Mouse (Mus musculus) MEL (cell line): ENCODE results near the gene Fam166b. TPM values are rescaled to one million over a fixed set of nuclear protein-coding genes. Genes with fewer than 3 reads are reported as not detected.

Experiments used
- DNase-seq: peaks from one replicate; pipeline ENCODE4 v3.0.0; 2011; ENCODE audit warnings: low read depth, low spot score
- H3K27ac ChIP-seq: 2 replicates; pipeline ENCODE4 v1.5.1; 2012; ENCODE audit warnings: low read depth, mild to moderate bottlenecking, control low read depth, low read length, moderate library complexity; ENCODE audit not compliant: control insufficient read depth
- H3K27me3 ChIP-seq, 2 experiments: fragments of 150-350 bp in 1 of 2; sonication (generic) in 1 of 2; 2 replicates each; pipeline ENCODE4 v1.6.1; 2012; ENCODE audit warnings: low read length in 2 of 2, mild to moderate bottlenecking in 2 of 2, improper control_type of control experiment in 1 of 2, moderate library complexity in 1 of 2; ENCODE audit not compliant: insufficient read depth in 2 of 2, control insufficient read depth in 1 of 2
- H3K36me3 ChIP-seq, 2 experiments: 2 replicates each; pipeline ENCODE4 v1.6.1; 2012 to 2014; ENCODE audit warnings: low read length in 2 of 2, improper control_type of control experiment in 1 of 2, inconsistent platforms in 1 of 2, mild to moderate bottlenecking in 1 of 2; ENCODE audit not compliant: insufficient read depth in 2 of 2, control insufficient read depth in 1 of 2
- H3K4me1 ChIP-seq, 2 experiments: fragments of 150-350 bp in 1 of 2; sonication (generic) in 1 of 2; 2 replicates each; pipeline ENCODE4 v1.6.1; 2012; ENCODE audit warnings: low read length in 2 of 2, improper control_type of control experiment in 1 of 2, mild to moderate bottlenecking in 1 of 2; ENCODE audit not compliant: insufficient read depth in 2 of 2, control insufficient read depth in 1 of 2
- H3K4me3 ChIP-seq, 2 experiments: fragments of 150-350 bp in 1 of 2; sonication (generic) in 1 of 2; 2 replicates each; pipeline ENCODE4 v1.5.1; 2012; ENCODE audit warnings: low read depth in 2 of 2, low read length in 2 of 2, mild to moderate bottlenecking in 2 of 2, moderate library complexity in 2 of 2, control low read depth in 1 of 2, improper control_type of control experiment in 1 of 2; ENCODE audit not compliant: control insufficient read depth in 1 of 2, insufficient read depth in 1 of 2
- H3K79me2 ChIP-seq: 2 replicates; pipeline ENCODE4 v1.6.1; 2012; ENCODE audit warnings: mild to moderate bottlenecking, low read length, moderate library complexity; ENCODE audit not compliant: control insufficient read depth, poor library complexity, insufficient read depth
- H3K9ac ChIP-seq: 2 replicates; pipeline ENCODE4 v1.6.1; 2012; ENCODE audit warnings: low read depth, mild to moderate bottlenecking, control low read depth, low read length, moderate library complexity; ENCODE audit not compliant: control insufficient read depth, poor library complexity, severe bottlenecking
- H3K9me3 ChIP-seq: fragments of 150-350 bp; sonication (generic); replicated peaks from 2 replicates; pipeline ENCODE4 v1.6.1; 2012; ENCODE audit warnings: mild to moderate bottlenecking, low read length, improper control_type of control experiment, moderate library complexity; ENCODE audit not compliant: insufficient read depth
- BHLHE40 ChIP-seq: IDR thresholded peaks from 2 replicates; pipeline ENCODE4 v1.6.1; 2012; ENCODE audit warnings: low read depth, mild to moderate bottlenecking, inconsistent platforms, low read length, improper control_type of control experiment, borderline replicate concordance
- CHD1 ChIP-seq: IDR thresholded peaks from 2 replicates; pipeline ENCODE4 v1.6.1; 2012; ENCODE audit warnings: low read depth, mild to moderate bottlenecking, inconsistent platforms, low read length, improper control_type of control experiment
- CHD2 ChIP-seq: IDR thresholded peaks from 2 replicates; pipeline ENCODE4 v1.6.1; 2011; ENCODE audit warnings: low read length, improper control_type of control experiment
- CTCF ChIP-seq, 3 experiments: IDR thresholded peaks in 2 of 3; conservative IDR thresholded peaks in 1 of 3; 2 replicates each; pipeline ENCODE4 v1.5.1; 2011 to 2012; ENCODE audit warnings: low read length in 3 of 3, low read depth in 2 of 3, mild to moderate bottlenecking in 2 of 3, improper control_type of control experiment in 1 of 3, inconsistent platforms in 1 of 3, mixed read lengths in 1 of 3, moderate library complexity in 1 of 3; ENCODE audit not compliant: control insufficient read depth in 1 of 3, insufficient read depth in 1 of 3, poor library complexity in 1 of 3, severe bottlenecking in 1 of 3
- E2F4 ChIP-seq: IDR thresholded peaks from 2 replicates; pipeline ENCODE4 v1.6.1; 2011; ENCODE audit warnings: low read depth, low read length, improper control_type of control experiment, borderline replicate concordance
- ELF1 ChIP-seq: IDR thresholded peaks from 2 replicates; pipeline ENCODE4 v1.6.1; 2014; ENCODE audit warnings: low read depth, mild to moderate bottlenecking, inconsistent platforms, low read length, improper control_type of control experiment, moderate library complexity
- EP300 ChIP-seq, 2 experiments: IDR thresholded peaks; 2 replicates each; pipeline ENCODE4 v1.6.1; 2011; ENCODE audit warnings: improper control_type of control experiment in 2 of 2, low read length in 2 of 2, low read depth in 1 of 2, mild to moderate bottlenecking in 1 of 2
- HCFC1 ChIP-seq: IDR thresholded peaks from 2 replicates; pipeline ENCODE4 v1.6.1; 2012; ENCODE audit warnings: low read depth, mild to moderate bottlenecking, inconsistent platforms, low read length, improper control_type of control experiment, moderate library complexity
- KAT2A ChIP-seq: conservative IDR thresholded peaks from 2 replicates; pipeline ENCODE4 v1.6.1; 2012; ENCODE audit warnings: low read depth, low read length, improper control_type of control experiment, inconsistent platforms
- MAFK ChIP-seq: IDR thresholded peaks from 2 replicates; pipeline ENCODE4 v1.6.1; 2011; ENCODE audit warnings: low read depth, mild to moderate bottlenecking, low read length, improper control_type of control experiment, borderline replicate concordance
- MAZ ChIP-seq: IDR thresholded peaks from 2 replicates; pipeline ENCODE4 v1.6.1; 2012; ENCODE audit warnings: low read depth, mild to moderate bottlenecking, inconsistent platforms, low read length, improper control_type of control experiment
- MYB ChIP-seq: IDR thresholded peaks from 2 replicates; pipeline ENCODE4 v1.6.1; 2011; ENCODE audit warnings: mild to moderate bottlenecking, low read depth, low read length, improper control_type of control experiment
- MYC ChIP-seq: IDR thresholded peaks from 2 replicates; pipeline ENCODE4 v1.6.1; 2011; ENCODE audit warnings: low read depth, mild to moderate bottlenecking, low read length, improper control_type of control experiment, moderate library complexity
- POLR2A ChIP-seq, 2 experiments: IDR thresholded peaks; 2 replicates each; pipeline ENCODE4 v1.6.1; 2011 to 2012; ENCODE audit warnings: low read length in 2 of 2, mild to moderate bottlenecking in 2 of 2, control low read depth in 1 of 2, improper control_type of control experiment in 1 of 2, low read depth in 1 of 2, moderate library complexity in 1 of 2; ENCODE audit not compliant: control insufficient read depth in 1 of 2, insufficient read depth in 1 of 2, poor library complexity in 1 of 2
- RAD21 ChIP-seq: IDR thresholded peaks from 2 replicates; pipeline ENCODE4 v1.6.1; 2011; ENCODE audit warnings: mild to moderate bottlenecking, low read depth, low read length, improper control_type of control experiment
- RCOR1 ChIP-seq: IDR thresholded peaks from 2 replicates; pipeline ENCODE4 v1.6.1; 2012; ENCODE audit warnings: low read depth, mild to moderate bottlenecking, inconsistent platforms, low read length, improper control_type of control experiment
- SIN3A ChIP-seq: IDR thresholded peaks from 2 replicates; pipeline ENCODE4 v1.6.1; 2012; ENCODE audit warnings: low read length, improper control_type of control experiment, inconsistent platforms
- SMC3 ChIP-seq: IDR thresholded peaks from 2 replicates; pipeline ENCODE4 v1.6.1; 2011; ENCODE audit warnings: low read depth, low read length, improper control_type of control experiment
- TBP ChIP-seq: IDR thresholded peaks from 2 replicates; pipeline ENCODE4 v1.8.0; 2011; ENCODE audit warnings: low read depth, low read length, improper control_type of control experiment
- UBTF ChIP-seq: IDR thresholded peaks from 2 replicates; pipeline ENCODE4 v1.6.1; 2012; ENCODE audit warnings: low read depth, mild to moderate bottlenecking, inconsistent platforms, low read length, improper control_type of control experiment, moderate library complexity, borderline replicate concordance; ENCODE audit not compliant: insufficient read depth
- USF1 ChIP-seq: IDR thresholded peaks from 2 replicates; pipeline ENCODE4 v1.6.1; 2014; ENCODE audit warnings: low read depth, mild to moderate bottlenecking, inconsistent platforms, low read length, improper control_type of control experiment, moderate library complexity
- USF2 ChIP-seq, 2 experiments: IDR thresholded peaks; 2 replicates each; pipeline ENCODE4 v1.6.1; 2011 to 2012; ENCODE audit warnings: improper control_type of control experiment in 2 of 2, low read length in 2 of 2, borderline replicate concordance in 1 of 2, inconsistent platforms in 1 of 2, low read depth in 1 of 2, mild to moderate bottlenecking in 1 of 2; ENCODE audit not compliant: insufficient read depth in 1 of 2
- ZC3H11A ChIP-seq: IDR thresholded peaks from 2 replicates; pipeline ENCODE4 v1.6.1; 2012; ENCODE audit warnings: low read depth, mild to moderate bottlenecking, inconsistent platforms, low read length, improper control_type of control experiment
- ZKSCAN1 ChIP-seq: IDR thresholded peaks from 2 replicates; pipeline ENCODE4 v1.6.1; 2012; ENCODE audit warnings: low read depth, mild to moderate bottlenecking, inconsistent platforms, low read length, improper control_type of control experiment, moderate library complexity
- ZMIZ1 ChIP-seq: IDR thresholded peaks from 2 replicates; pipeline ENCODE4 v1.6.1; 2012; ENCODE audit warnings: low read depth, mild to moderate bottlenecking, inconsistent platforms, low read length, improper control_type of control experiment, moderate library complexity
- ZNF384 ChIP-seq: IDR thresholded peaks from 2 replicates; pipeline ENCODE4 v1.6.1; 2012; ENCODE audit warnings: low read depth, mild to moderate bottlenecking, inconsistent platforms, low read length, improper control_type of control experiment
- polyA plus RNA-seq, 2 experiments: library from polyadenylated mRNA; stranded (reverse) in 1 of 2; unstranded in 1 of 2; fragments of >175 nt in 1 of 2; fragments of >200 nt in 1 of 2; gene quantifications; 2 replicates each; pipeline versions ENCODE4 v1.2.1 to v1.2.4; 2012; ENCODE audit warnings: low replicate concordance in 2 of 2, low read depth in 1 of 2; ENCODE audit not compliant: insufficient read length in 2 of 2, insufficient read depth in 1 of 2, missing spikeins in 1 of 2
- total RNA-seq: library from RNA; depleted of rRNA; stranded (reverse); fragments of 300-350 nt; gene quantifications from 2 replicates; pipeline ENCODE4 v1.2.3, GENCODE M21; 2012

Fam166b gene
- total and polyA plus RNA-seq, 3 experiments: not detected

DNA sequence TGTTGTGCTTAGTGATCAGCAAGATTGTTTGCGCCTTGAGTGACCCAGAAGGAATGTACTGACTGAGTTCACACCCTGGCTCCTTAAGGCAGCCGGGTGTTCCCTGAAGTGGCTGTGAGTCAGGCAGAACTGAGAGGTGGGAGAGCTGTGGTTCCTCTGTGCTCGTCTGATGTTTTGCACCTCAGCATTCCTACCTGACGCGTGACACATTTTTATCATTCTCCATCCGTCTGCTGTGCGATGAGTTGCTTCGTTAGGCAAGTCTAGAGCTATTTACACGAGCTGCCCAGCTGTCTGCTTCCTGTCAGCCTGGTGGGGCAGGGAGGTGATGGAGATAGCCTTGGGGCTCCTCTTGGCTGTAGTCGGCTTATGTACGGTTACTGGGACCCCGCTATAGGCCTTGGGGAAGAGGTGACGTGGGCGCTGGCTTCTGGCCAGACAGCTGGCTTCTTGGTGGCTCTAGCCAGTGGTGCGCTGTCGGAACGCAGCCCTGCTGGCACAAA lies 30.1 kb downstream of the Fam166b start:
- no peaks in the 10 kb centered on the region; a peak in 1 of 4 replicates for H3K36me3 ChIP-seq
- no peaks in the 10 kb centered on the region for H3K9me3 ChIP-seq
- H3K4me1 ChIP-seq: peaks cover 2 to 7% of the 10 kb centered on the region in 2 experiments; a peak in 1 of 4 replicates
- H3K4me3 ChIP-seq: no peak overlapping the region
- TF ChIP-seq E2F4 (no peak), EP300 (IDR thresholded peaks at IDR 0.05; ENCODE audit: low read depth in 1 of 2, low read length in 2 of 2) (no peak), USF2 (IDR thresholded peaks at IDR 0.05; ENCODE audit: borderline replicate concordance in 1 of 2, insufficient read depth in 1 of 2, low read depth in 1 of 2, low read length in 2 of 2) (no peak), POLR2A (IDR thresholded peaks at IDR 0.05; ENCODE audit: control insufficient read depth in 1 of 2, insufficient read depth in 1 of 2, low read depth in 1 of 2, low read length in 2 of 2, poor library complexity in 1 of 2) (no peak), ELF1 (no peak), USF1 (no peak), MYC (no peak), MAZ (no peak), TBP (no peak), MYB (no peak), KAT2A (no peak), HCFC1 (no peak), CHD1 (no peak)
- no peak overlapping the region for H3K9ac ChIP-seq
- no peak overlapping the region for H3K27ac ChIP-seq
- H3K27me3 ChIP-seq: no peaks in the 10 kb centered on the region
- DNase-seq: no peak
- H3K79me2 ChIP-seq: no peaks in the 10 kb centered on the region

GRCm38 (mm10) chr4:43398014-43398413 lies 30.9 kb downstream of the Fam166b start:
- no peak for DNase-seq
- H3K36me3 ChIP-seq: no peaks in the 10 kb centered on the region; a peak in 1 of 4 replicates
- TF ChIP-seq E2F4 (no peak), KAT2A (no peak), POLR2A (IDR thresholded peaks at IDR 0.05; ENCODE audit: control insufficient read depth in 1 of 2, insufficient read depth in 1 of 2, low read depth in 1 of 2, low read length in 2 of 2, poor library complexity in 1 of 2) (no peak), CHD2 (no peak), CTCF (IDR thresholded peaks at IDR 0.05 in 2 of 3, conservative IDR thresholded peaks at IDR 0.05 in 1 of 3; ENCODE audit: control insufficient read depth in 1 of 3, insufficient read depth in 1 of 3, low read depth in 2 of 3, low read length in 3 of 3, poor library complexity in 1 of 3, severe bottlenecking in 1 of 3) (no peak), RAD21 (no peak), ZC3H11A (no peak), BHLHE40 (no peak), UBTF (no peak), SIN3A (no peak), SMC3 (no peak), MAFK (no peak), TBP (no peak), ZKSCAN1 (no peak), RCOR1 (no peak), ZNF384 (no peak), USF1 (no peak), ELF1 (no peak), ZMIZ1 (no peak)
- H3K4me3 ChIP-seq: no peak overlapping the region
- no peak overlapping the region for H3K27ac ChIP-seq
- H3K9me3 ChIP-seq: no peaks in the 10 kb centered on the region
- H3K27me3 ChIP-seq: no peaks in the 10 kb centered on the region
- H3K79me2 ChIP-seq: no peaks in the 10 kb centered on the region
- H3K4me1 ChIP-seq: peaks cover 2 to 7% of the 10 kb centered on the region in 2 experiments; a peak in 1 of 4 replicates
- H3K9ac ChIP-seq: no peak overlapping the region
